Mouse (Mus musculus): ENCODE data around the gene Cypt4.
"Not testable (repeated sequence)": the region's sequence is repeated elsewhere in the genome, so short reads cannot be mapped to it uniquely, and the experiment has no call there.

The Cypt4 gene

DNA sequence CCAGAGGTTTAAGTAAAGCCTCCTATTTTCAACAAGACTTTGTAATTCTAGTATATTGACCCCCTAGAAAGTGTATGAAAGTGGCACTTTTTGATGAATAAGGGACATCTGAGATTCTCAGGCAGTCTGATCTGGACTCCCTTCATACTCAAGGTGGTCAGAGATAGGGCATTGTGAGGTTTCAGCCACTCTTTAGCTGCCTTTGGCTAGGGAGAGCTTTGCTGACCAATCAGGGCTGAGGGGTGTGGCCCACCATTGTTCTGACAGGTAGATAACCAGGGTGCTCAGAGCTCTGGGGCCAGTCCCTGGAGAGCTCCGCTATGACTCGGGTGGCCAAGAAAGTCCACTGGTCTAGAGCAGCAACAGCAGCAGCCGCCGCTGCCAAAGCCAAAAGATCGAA, at the start of gene Cypt4:
Cypt4 (plus strand) TSS at position 301 of the 400 bp plus-strand sequence.
- DNase-seq (ENCODE audit: low spot score) = no peak

DNA sequence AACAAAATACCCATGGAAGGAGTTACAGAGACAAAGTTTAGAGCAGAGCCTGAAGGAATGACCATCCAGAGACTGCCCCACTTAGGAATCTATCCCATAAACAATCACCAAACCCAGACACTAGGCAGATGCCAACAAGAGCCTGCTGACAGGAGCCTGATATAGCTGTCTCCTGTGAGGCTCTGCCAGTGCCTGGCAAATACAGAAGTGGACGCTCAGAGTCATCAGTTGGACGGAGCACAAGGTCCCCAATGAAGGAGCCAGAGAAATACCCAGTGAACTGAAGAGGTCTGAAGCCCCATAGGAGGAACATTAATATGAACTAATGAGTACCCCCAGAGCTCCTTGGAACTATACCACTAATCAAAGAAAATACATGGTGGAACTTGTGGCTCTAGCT, 12.3 kb downstream of the Cypt4 start:
- DNase-seq (ENCODE audit: low spot score) = not testable (repeated sequence)
